Mouse (Mus musculus) adrenal gland, postnatal 36 days (tissue): ENCODE data around the gene St6galnac4. TPM values are rescaled to one million over a fixed set of nuclear protein-coding genes. Genes with fewer than 3 reads are reported as not detected.
A peak's percentile ranks its signal among the peaks of the same experiment; 100 is the strongest.

Experiments used
- DNase-seq, 2 experiments: peaks; one replicate each; pipeline ENCODE4 v3.0.0; 2021; ENCODE audit warnings: mixed read lengths in 1 of 2
- long read RNA-seq, 2 experiments: library from polyadenylated mRNA; stranded (forward); transcript quantifications; one replicate each; pipeline ENCODE4 v2.0.0; 2021; ENCODE audit warnings: borderline sequencing depth in 2 of 2
- total RNA-seq, 2 experiments: library from RNA; stranded (reverse); gene quantifications; 2 replicates each; pipeline ENCODE4 v1.2.3; 2021

St6galnac4 gene
- total RNA-seq: 10 to 100 TPM in 1 of 2 experiments, 1 to 10 TPM in 1; 7.9 to 11.0 TPM
- long read RNA-seq, experiment 1, transcript St6galnac4-201 (6 exons, 3,626 nt): major isoform, 14 of 20 reads
- long read RNA-seq, experiment 1, partial matches to known transcripts: 1 of 20 reads
- long read RNA-seq, experiment 1, other reads (novel, unspliced or antisense): 1 of 20 reads
- long read RNA-seq, experiment 2, partial matches to known transcripts: 1 of 4 reads
- long read RNA-seq, experiment 2, other reads (novel, unspliced or antisense): 0 of 4 reads

GRCm38 (mm10) chr2:32586871-32587351 is at the start of gene St6galnac4:
Gene St6galnac4 (plus strand): TSS chr2:32587095.
- DNase-seq: peak; percentile 93 to 97

- DNase-seq: peak; percentile 30 to 57
These were observed 49.5 kb upstream of the St6galnac4 start for GRCm38 (mm10) chr2:32537360-32537905.

- no peak for DNase-seq
These were observed 49.0 kb upstream of the St6galnac4 start for GRCm38 (mm10) chr2:32537941-32538340.

GRCm38 (mm10) chr2:32538461-32538860 is 48.4 kb upstream of the St6galnac4 start:
- DNase-seq: no peak

- DNase-seq: no peak
These were observed 47.4 kb upstream of the St6galnac4 start for GRCm38 (mm10) chr2:32539452-32539981.

- no peak for DNase-seq
These were observed 45.5 kb upstream of the St6galnac4 start for GRCm38 (mm10) chr2:32541333-32541908.

GRCm38 (mm10) chr2:32541986-32542573 is 44.8 kb upstream of the St6galnac4 start:
- DNase-seq: no peak

- DNase-seq: no peak
These were observed 43.9 kb upstream of the St6galnac4 start for GRCm38 (mm10) chr2:32543031-32543449.

- DNase-seq: no peak
These were observed 39.9 kb upstream of the St6galnac4 start for GRCm38 (mm10) chr2:32546951-32547350.

GRCm38 (mm10) chr2:32547380-32547779 is 39.5 kb upstream of the St6galnac4 start:
- no peak for DNase-seq

- DNase-seq: peak; percentile 81 to 89
These were observed 38.7 kb upstream of the St6galnac4 start for GRCm38 (mm10) chr2:32547964-32548739.

- DNase-seq: no peak
These were observed 37.7 kb upstream of the St6galnac4 start for GRCm38 (mm10) chr2:32549171-32549570.

GRCm38 (mm10) chr2:32549764-32550163 is 37.1 kb upstream of the St6galnac4 start:
- peak; percentile 33 to 68 for DNase-seq

- no peak for DNase-seq
These were observed 35.7 kb upstream of the St6galnac4 start for GRCm38 (mm10) chr2:32551236-32551635.

GRCm38 (mm10) chr2:32553592-32554148 is 33.2 kb upstream of the St6galnac4 start:
- no peak for DNase-seq

GRCm38 (mm10) chr2:32555484-32555883 is 31.4 kb upstream of the St6galnac4 start:
- no peak for DNase-seq

GRCm38 (mm10) chr2:32556019-32556418 is 30.9 kb upstream of the St6galnac4 start:
- DNase-seq: no peak

- no peak for DNase-seq
These were observed 27.3 kb upstream of the St6galnac4 start for GRCm38 (mm10) chr2:32559570-32559969.

- DNase-seq: peak; percentile 65 to 77
These were observed 20.3 kb upstream of the St6galnac4 start for GRCm38 (mm10) chr2:32566536-32567063.

- no peak for DNase-seq
These were observed 18.7 kb upstream of the St6galnac4 start for GRCm38 (mm10) chr2:32568149-32568548.

GRCm38 (mm10) chr2:32568941-32569340 is 18.0 kb upstream of the St6galnac4 start:
- no peak for DNase-seq
